Mouse (Mus musculus) liver, adult (tissue): ENCODE measurements around the gene Snx5.

Experiments used
- GATA4 ChIP-seq: IDR thresholded peaks from 2 replicates; pipeline ENCODE4 v1.6.1; 2014; ENCODE audit warnings: mild to moderate bottlenecking, low read length; ENCODE audit not compliant: insufficient replicate concordance

The Snx5 gene

DNA sequence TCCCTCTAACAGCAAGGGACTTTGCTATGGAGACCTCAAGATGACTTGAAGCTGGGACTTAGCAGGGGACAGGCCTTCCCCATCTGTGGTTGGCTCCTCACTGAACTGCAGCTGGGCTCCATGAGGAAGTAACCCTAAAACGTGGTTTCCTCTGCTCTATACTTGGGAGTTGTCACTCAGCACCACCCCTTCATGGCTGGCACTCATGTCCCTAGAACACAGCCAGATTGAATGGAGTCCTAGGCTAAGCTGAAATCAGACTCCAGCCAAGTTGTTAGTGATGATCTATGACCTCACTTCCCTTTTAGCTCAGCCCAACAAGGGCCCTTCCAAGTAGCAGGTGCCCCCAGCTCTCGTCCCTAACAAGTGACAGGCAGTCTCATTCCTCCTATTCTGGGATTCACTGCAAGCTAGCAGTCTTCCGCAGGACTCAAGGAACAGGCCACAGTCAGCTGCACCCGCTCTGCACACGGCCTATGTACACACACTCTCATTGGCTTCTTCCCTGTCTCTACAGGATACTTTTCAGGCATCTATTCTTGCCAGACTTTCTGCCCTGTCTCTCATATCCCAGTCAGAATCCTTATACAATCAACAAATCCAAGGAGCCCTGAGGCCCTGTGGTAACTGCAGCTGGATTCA, 23.2 kb downstream of the Snx5 start:
- no peak for TF ChIP-seq GATA4

DNA sequence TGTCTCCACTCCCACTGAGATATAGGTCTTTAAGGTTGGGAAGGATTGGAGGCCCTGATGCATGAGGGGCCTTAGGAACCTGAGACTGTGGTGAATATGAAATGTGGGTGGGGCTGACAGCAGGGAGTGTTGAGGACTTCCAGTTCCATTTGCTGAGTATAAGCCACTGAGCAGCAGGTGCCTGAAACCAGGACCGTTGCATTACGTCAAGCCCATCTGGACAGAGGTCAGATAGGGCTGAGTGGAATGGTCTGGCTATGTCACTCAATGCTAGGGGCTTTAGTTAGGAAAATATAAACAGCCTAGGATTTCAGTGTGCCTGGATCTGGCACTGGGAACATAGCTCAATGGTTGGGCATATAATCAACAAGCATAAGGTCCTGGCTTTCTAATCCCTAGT, 24.4 kb downstream of the Snx5 start:
- TF ChIP-seq GATA4 = no peak

DNA sequence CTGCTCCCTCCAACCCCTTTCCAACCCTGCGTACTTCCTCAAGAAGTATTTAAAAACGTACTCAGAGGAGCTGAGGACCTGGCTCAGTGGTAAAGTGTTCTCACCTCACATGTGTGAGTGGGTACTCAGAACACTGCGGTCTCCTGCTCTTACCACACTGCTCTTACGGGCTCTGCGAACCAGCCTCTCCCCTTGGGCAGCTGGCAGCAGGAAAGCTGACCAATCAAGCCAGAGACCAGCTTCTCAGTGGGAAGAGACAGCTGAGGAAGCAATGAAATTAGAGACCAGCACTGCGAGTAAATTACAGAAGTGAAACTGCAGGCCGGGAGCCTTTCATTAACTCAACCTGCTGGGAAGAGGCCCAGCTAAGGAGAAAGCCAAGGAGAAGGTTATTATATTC, 25.2 kb downstream of the Snx5 start:
- no peak for TF ChIP-seq GATA4

DNA sequence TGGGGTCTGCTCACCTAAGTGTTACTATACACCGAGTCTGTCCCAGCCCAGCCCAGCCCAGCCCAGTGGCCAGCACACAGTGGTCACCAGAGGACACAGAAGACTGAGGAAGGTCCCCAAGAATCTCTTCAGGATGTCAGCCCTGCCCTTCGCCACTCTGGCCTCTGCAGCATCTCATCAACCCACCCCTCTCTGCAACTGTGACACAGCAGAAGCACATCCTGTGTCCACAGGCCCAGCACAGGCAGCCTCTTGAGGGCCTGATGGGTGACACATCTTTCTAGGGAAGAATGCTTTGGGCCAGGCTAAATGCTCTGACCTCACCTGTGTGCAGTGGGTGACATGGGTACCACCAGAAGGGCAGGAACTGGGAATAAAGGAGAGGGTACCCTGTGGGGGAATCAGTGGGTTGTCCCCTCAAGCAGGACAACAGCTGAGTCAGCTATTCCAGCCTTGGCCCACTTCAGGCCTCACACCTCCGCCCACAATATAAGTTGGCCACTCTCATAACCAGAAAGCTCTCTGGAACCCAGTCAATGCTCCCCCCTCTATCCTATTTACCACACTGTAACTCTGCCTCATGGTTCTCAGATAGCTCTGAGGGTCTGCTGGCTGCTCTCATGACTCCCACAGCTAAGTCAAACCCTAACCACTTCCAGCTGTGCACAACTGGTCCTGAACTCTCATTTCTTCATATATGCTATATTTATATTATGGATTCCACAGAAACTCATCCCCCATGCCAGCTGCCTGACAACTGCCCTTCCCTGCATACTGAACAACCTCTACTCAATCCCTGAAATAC, 30.4 kb downstream of the Snx5 start:
- TF ChIP-seq GATA4 = no peak

DNA sequence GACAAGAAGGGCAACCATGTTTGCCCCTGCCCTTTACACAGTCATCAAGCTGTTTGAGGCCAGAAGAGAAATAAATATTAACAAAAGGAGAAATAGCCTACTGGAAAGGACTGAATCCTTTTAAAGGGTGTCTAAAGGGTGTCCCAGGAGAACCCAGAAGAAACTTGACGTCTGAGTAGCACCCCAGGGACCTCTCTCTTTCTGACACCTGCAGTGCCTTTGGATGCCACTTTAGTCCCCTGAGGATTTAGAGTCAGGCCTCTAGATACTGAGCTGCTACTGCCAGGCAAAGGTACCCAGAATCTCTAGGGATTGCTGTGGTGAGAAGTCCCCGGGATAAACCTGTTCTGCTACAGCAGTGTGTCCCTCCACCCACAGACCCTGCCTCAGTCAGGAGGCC, 31.4 kb downstream of the Snx5 start:
- TF ChIP-seq GATA4 = no peak

DNA sequence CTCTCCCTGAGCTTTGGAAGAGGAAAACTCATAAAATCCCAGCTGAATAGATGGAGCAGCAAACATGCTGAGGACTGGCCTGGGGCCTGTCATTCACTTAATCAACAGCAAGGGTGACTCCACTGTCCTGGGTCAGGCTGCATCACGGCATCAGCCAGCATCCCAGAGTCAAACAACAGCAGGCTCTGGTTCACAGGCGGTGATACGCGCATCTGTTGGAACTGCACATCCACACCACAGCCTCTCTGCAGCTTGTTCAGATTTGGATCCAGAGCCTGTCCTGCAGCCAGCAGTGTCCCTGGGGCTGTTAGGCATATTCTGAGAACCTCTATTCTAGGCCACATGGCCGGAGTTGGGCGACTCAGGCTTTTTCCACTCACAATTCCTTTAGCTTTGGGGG, 32.4 kb downstream of the Snx5 start:
- no peak for TF ChIP-seq GATA4

DNA sequence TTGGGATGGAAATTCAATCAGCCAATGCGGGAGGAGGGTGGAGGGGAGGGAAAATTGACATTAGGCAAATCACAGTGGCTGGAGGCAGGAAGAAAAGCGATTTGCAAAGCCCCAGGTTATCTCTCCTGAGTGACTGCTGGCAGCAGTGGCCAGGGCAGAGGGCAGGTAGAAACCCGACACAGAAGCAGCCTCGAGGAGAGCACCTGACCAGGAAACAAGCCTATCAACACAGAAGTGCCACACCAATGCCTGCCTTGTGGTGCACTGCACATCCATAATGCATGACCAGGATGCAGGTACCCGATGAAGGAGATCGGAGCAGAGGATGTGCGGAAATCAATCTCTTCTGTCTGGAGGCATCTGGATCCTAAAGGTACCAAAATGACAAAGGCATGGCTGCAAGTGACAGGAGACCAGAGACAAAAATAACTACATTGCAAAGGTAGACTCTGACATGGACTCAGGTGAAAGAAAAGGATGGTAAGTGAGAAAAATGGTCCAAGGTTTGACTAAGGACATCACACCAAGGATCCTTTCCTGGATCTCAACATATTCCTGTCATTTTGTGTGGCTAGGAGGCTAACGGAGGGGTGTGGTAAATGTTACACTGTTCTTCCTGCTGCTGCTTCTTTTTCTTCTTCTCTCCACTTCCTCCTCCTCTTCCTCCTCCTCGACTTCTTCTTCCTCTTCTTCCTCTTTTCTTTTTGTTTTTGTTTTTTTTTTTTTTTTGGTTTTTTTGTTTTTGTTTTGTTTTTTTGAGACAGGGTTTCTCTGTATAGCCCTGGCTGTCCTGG, 33.7 kb downstream of the Snx5 start:
- TF ChIP-seq GATA4 = no peak

DNA sequence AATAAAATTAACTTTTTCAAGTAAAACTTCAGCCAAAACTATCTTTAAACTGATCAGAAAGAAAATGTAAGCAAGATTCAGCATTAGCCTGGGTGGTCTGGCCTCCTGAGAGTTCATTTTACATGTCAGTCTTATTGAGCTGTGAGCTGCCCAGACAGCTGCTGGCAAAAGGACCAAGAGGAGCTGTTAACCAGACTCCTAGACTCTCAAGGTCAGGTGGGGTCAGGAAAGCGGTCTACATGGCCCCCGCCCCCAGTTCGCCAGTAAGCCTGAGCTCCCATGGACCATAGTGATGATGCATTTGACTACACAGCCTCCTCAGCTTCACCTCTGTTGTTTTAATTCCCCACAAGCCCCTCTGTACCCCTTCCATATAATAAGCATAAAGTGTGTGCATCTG, 34.9 kb downstream of the Snx5 start:
- TF ChIP-seq GATA4 = no peak

DNA sequence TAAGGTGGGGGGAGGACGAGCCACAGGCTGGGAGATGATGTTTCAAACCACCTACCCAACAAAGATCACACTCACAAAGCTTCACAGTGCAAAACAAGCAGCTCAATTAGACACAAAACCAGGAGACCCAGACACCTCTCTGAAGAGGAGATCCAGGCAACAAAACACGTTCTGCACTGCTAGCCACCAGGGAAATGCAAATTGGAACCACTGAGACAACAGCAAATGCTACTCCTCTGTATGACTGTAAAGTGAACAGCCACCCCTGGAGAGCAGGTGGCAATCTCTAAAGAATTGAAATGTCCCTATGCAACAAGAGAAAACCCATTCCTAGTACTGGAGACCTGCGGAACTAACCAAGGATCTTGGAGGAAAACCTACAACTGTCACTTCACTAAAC, 37.2 kb downstream of the Snx5 start:
- no peak for TF ChIP-seq GATA4

DNA sequence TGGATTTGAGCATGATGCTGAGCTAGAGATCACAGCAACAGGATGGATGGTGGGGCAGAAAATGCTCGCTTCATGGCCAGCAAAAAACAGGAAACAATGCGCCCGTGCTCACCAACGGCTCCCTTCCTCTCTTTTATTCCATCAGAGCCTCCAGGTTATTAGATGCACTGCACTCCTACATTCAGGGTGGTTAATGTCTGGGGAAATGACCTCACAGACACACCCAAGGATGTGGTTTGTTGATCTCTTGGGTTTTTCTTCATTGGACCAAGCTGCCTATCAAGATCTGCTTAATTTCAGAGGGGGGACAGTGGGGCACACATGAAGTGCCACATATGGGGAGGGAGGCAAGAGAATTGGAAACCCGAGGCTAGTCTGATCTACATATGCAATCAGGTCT, 39.6 kb downstream of the Snx5 start:
- TF ChIP-seq GATA4 = no peak

DNA sequence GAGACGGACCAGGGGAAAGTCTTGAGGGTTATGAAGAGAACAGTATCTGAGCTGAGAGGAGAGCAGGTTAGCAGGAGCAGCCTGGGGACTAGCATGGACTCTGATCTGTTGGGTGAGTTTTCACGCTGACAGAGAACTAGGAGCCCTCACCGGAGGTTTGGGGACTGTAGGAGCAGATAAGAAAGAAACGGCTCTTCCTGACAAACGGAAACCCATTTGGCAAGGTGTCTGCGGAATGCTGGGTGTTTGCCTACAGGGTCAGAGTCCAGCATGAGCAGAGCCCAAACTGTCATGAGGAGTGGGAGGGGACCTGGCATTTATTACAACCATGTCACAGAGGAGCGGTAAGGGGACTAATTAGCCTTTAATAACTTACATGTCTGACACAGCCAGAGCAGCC, 40.2 kb downstream of the Snx5 start:
- TF ChIP-seq GATA4 = peak; percentile 47; the same call in 1 of the 2 replicates

DNA sequence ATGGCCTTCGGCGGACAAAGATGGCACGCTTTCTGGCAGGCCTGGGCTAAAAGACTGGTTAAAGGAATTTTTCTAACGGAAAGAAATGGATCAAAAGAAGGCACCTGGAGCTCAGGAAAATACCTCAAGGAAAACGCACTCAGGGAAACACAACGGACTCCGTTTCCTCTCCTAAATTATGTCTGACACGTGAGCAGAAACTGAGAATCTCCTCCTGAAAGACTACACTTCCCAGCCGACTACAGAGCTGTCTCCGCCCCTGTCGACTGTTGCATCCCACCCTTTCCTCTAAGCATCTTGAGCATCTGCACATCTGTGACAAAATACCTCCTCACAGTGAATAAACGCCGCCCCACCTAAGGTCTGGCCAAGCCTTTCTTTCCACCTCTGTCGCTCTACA, 41.1 kb downstream of the Snx5 start:
- TF ChIP-seq GATA4 = no peak

DNA sequence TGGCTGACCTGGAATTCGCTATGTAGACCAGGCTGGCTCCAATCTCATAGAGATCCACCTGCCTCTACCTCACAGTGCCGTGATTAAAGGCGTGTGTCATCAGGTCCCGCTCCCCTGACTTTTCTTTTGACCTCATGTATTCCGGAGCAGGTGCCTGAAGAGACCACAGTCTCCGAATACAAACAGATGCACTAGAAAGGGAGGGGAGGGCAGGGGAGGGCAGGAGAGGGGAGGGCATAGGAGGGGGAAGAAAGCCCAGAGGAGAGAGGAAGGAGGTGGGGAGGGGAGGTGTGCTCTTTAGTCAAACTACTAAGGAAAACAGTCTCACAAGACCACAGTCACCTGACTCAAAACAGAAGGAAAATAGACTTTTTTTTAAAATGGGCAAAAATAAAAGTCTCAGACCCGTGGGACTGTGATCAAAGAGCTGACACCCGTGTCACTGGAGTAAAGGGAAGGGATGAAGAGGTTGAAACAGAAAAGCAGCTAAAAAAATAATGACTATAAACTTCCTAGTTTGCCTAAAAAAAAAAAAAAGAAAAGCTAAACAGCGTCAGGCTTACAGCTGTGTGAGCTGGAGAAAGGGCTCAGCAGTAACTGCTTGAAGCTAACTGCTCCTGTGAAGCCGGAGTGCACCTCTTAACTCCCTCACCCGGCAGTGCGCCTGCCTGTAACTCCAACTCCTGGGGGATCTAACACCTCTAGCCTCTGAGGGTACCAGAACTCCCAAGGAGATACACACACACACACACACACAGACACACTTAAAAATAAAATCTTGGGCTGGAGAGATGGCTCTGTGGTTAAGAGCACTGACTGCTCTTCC, 42.0 kb downstream of the Snx5 start:
- no peak for TF ChIP-seq GATA4

DNA sequence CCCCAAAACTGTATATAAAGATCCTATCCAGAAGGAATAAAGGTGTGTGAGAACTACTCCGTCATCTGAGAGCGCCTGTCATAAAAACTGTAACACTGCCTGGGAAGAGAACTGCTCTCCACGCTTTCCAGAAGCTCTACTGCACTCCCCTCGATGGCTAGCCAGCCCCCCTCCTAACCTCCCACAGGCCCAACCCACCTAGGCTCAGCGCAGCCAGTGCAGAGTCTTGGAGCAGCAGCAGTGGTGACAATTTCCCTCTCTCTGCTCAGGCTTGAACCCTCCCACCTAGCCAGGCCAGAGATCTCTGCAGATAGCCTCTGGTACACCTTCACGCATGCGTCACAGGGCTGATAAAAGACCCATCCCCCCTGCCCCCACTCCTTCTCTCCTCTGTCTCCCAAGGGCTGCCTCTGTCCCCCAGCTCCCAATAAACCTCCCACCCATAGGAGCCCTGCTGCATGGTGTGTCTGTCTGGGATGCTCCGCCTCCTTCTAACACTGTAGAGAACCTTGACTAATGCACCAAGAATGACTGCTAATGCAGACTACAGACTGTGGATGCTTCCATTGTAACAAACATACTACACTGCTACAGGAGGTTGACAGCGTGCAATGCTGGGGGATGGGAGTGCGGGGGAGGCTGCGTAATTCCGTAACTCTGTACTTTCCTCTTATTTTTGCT, 43.7 kb downstream of the Snx5 start:
- TF ChIP-seq GATA4 = no peak

DNA sequence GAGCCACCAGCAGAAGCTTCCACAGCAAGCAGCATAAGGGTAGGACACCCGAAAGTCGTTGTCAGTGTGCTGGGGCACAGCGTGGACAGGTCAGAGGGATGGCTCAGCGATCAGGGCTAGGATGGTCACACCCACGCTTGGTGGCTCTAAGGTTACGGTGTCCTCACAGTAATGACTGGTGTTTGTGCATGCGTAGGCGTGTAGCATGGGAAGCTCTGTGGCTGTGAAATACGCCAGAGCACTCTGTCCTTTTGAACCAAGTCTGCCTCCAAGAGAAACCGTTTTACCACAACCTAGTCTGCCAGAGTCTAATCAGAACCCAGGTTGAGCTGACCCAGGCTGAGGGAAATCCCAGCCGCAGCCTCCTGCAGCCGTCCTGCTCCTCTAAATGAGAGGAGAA, 46.4 kb downstream of the Snx5 start:
- TF ChIP-seq GATA4 = no peak
